Mouse (Mus musculus) CH12F3 (cell line): ENCODE results near the gene Bola1.
"Not testable (repeated sequence)": the region's sequence is repeated elsewhere in the genome, so short reads cannot be mapped to it uniquely, and the experiment has no call there.

Experiments
- in situ Hi-C: fragments of 300-500 bp; cut with MboI; formaldehyde crosslinking; loops from 2 replicates; pipeline ENCODE4 v1.14.3; 2020; ENCODE audit warnings: low sequenced_read_pairs

Gene Bola1

GRCm38 (mm10) chr3:96247356-96248140 is 28.0 kb upstream of the Bola1 start:
- in situ Hi-C loops = no loop called here

- in situ Hi-C loops = not testable (repeated sequence)
These were observed 26.9 kb upstream of the Bola1 start, which contains the start of gene Hist2h3c1 for GRCm38 (mm10) chr3:96246427-96246856. Gene Hist2h3c1 (plus strand): TSS chr3:96246685.

- in situ Hi-C loops = not testable (repeated sequence)
These were observed 26.5 kb upstream of the Bola1 start for GRCm38 (mm10) chr3:96246018-96246417.

DNA sequence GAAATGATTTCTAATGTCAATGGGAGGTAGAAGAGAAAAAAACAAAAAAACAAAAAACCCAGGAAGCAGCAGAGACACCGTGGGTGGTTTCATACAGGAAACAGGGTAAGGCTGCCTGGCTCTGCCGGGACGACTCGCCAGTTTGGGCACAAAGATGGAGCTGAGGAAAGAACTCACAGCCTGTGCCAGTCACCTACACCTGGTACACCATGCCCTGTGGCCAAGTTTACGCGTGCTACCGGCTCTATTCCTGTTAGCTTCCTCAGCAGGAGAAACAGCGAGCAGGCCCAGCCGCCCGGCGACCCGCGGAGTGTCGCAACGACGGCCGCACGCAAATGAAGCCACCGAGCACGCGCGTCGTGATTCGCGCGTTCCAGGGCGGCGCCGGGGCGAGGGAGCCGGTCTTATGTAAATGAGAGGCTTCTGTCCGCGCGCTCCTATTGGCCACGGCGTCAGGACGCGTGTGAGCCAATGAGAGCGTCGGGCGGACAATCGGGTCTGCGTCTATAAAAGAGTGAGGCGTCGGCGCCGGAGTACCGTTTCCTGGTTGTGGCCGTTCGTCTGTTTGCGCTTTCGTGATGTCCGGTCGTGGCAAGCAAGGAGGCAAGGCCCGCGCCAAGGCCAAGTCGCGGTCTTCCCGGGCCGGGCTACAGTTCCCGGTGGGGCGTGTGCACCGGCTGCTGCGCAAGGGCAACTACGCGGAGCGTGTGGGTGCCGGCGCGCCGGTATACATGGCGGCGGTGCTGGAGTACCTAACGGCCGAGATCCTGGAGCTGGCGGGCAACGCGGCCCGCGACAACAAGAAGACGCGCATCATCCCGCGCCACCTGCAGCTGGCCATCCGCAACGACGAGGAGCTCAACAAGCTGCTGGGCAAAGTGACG is 25.7 kb upstream of the Bola1 start, which contains the start of gene Hist2h2aa1:
Gene Hist2h2aa1, plus strand, starts transcription at position 495 of the 884 bp plus-strand sequence.
- in situ Hi-C loops = not testable (repeated sequence)

- in situ Hi-C loops = no loop called here
These were observed 24.5 kb upstream of the Bola1 start for GRCm38 (mm10) chr3:96243921-96244572.

DNA sequence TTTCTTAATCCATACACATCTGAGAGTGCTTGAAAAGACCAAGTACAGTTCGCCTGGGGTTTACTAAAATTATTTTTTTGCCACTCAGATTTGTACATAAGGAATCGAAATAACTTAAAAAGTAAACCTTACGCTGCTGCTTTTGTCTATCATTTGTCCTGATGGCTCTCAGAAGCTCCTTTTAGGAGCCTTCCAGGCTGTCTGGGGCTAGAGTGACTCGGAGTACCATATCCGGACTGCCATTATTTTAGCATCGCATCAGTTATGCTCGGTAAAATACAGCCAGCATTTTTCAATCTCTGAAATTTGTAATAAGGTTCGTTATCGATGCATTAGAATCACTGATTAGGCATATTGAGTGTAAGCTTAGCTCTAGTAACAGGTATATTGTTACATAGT is 21.3 kb upstream of the Bola1 start:
- in situ Hi-C loops = no loop called here

GRCm38 (mm10) chr3:96239949-96240798 is 20.7 kb upstream of the Bola1 start, which contains the start of gene Hist2h2aa2:
Gene Hist2h2aa2 (minus strand): TSS chr3:96240276.
- in situ Hi-C loops = not testable (repeated sequence)

GRCm38 (mm10) chr3:96238954-96239793 is 19.7 kb upstream of the Bola1 start, which contains the start of gene Hist2h3c2:
Gene Hist2h3c2 (minus strand): TSS chr3:96239127.
- in situ Hi-C loops = not testable (repeated sequence)

DNA sequence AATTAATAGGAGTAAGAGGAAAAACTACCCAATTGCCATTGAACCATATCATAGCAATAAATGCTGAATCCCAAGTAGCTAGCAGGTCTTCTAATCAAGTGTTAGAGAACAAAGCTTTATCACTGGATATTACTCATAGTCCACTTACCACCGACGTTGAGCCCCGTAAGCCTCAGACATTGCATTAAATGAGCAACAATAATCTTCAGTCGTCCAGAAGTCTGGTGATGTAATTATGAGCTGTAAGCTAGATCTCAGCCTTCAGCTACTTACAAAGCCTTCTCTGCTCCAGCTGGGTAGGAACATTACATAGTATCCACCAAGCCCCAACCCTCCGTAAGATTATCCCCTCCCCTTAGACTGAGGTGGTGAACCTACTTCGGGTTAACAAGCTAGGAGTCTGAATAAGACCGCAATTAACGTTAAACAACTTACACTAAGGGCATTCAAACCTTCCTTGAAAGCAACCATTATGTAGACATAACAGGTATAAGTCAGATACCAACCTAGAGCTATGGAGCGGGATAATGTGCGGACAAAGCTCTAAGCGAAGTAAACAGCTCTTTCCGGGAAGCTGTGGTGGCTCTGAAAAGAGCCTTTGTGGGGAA is 18.5 kb upstream of the Bola1 start:
- in situ Hi-C loops = no loop called here

DNA sequence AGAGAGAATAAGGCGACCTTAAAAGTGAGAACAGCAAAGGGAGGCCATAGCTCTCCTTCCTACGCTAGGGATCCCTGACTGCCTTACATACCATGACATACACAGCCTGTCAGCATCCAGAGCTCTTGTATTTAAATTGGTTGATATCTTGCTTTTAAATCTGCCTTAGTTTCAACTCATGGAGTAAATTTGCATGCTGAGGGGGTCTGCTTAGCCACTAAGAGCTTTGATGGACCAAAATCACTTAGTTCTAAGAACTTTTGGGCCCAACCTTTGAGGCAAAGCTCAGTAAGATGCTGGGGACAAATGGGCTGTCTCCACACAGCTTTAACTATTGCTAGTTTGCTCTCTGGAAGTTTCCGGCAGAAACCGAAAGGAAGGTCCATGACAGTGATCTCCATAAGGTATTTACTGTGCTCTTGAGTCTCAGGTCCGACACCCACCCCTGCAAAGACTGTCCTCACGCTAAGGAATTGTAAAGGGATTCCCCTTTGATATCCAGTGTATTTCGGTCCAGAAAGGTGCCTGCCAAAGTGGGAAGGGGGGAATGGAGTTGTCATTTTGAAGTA is 17.9 kb upstream of the Bola1 start:
- in situ Hi-C loops = no loop called here

GRCm38 (mm10) chr3:96236834-96237334 is 17.4 kb upstream of the Bola1 start:
- in situ Hi-C loops = no loop called here

GRCm38 (mm10) chr3:96235836-96236235 is 16.3 kb upstream of the Bola1 start:
- in situ Hi-C loops = no loop called here

GRCm38 (mm10) chr3:96234914-96235313 is 15.4 kb upstream of the Bola1 start:
- in situ Hi-C loops = no loop called here

DNA sequence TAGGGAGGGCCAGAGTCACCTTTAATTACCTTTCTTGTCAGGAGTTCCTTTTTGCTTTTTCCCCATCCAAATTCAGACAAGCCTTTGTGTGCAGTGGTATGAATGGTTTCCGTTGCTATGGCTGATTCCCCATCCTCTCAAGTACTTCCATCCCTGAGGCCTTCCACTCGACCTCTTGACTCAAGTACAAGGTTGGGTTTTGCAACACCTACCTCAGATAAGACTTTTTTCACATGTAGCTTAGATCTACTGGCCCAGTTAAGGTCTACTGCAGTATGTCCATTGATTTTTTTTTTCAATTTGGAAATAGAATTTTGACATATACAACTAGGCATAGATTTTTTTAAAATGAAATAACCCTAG is 12.2 kb upstream of the Bola1 start:
- in situ Hi-C loops = no loop called here

- in situ Hi-C loops = no loop called here
These were observed 11.6 kb upstream of the Bola1 start for GRCm38 (mm10) chr3:96230910-96231757.

GRCm38 (mm10) chr3:96230404-96230803 is 10.9 kb upstream of the Bola1 start:
- in situ Hi-C loops = no loop called here

DNA sequence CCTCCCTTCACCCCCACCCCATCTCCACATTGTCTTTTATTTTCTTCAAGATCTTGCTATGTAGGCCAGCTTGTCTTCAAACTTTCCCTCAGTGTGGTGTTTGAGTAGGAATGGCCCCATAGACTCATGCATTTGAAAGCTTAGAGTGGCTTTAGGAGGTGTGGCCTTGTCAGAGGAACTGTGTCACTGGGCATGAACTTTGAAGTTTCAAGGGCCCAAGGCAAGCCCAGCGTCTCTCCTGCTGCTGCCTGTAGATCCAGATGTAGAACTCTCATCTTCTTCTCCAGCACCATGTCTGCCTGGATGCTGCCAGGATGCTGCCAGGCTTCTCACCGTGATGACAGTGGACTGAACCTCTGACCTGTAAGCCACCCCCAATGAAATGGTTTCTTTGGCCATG is 9.3 kb upstream of the Bola1 start:
- in situ Hi-C loops = no loop called here
